Mouse (Mus musculus): Measurements from ENCODE around the gene Rhoj.
A peak's percentile ranks its signal among the peaks of the same experiment; 100 is the strongest.
"Not testable (repeated sequence)": the region's sequence is repeated elsewhere in the genome, so short reads cannot be mapped to it uniquely, and the experiment has no call there.

Rhoj gene

DNA sequence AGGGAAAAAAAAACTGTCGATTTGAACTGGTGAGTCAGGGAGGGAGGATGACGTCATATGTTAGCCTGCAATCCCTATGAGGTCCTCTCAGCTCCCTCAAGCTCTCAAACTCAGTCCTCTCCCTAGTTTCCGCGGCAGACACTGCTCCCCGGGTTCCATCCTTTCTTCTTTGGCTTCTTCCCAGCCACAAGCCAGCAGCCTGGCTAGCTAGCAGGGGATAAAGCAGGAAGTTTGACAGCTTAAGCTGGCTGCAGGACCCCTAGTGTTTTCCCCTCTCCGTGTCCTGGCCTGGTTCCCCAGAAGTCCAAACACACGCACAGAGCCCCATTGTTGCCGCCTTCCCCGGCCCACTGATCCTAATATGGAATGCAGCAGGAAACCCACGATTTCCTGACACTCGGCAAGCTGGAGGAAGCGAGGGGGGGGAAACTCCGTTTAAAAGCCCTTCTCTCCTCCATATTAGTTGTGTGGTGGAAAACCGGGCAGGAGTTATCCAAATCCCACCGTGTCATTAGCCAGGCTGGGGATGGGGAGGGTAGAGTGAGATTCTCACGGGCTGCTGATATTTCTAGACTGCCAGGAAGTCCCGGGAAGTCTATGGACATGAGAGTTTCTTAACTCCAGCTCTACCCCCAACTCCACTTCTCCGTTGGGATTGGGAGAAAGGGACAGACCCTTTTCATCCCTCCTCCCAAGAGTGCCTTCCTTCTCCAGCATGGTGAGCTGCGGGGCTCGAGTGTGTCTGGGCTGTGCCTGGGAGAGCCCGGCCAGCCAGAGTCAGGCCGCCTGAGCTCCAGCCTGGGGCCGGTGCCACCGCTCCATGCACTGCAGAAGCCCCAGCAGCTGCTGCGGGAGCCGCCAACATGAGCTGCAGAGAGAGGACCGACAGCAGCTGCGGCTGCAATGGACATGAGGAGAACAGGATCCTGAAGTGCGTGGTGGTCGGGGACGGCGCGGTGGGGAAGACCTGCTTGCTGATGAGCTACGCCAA is at the start of gene Rhoj:
Gene Rhoj (plus strand): TSS at position 362 of the 991 bp plus-strand sequence.
- peak; percentile 70 for DNase-seq (ENCODE audit: low spot score)

DNA sequence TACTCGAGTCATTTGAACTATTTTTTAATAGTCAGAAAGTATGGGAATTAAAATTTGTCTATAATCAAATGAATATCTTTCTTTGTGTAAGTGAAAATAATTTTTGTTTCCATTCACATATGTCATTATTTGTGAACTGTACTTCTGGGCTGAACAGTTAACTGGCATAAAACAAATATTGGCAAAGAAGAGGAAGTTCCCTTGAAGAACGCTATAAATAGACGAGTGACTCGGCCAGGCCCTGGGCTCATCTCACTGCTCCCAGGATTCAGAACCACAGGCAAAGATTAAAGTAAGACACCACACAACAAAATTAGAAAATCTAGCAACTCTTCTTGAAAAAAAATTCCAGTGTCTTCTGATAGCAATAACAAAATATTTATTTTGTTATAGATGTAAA is 36.4 kb upstream of the Rhoj start:
- no peak for DNase-seq (ENCODE audit: low spot score)

DNA sequence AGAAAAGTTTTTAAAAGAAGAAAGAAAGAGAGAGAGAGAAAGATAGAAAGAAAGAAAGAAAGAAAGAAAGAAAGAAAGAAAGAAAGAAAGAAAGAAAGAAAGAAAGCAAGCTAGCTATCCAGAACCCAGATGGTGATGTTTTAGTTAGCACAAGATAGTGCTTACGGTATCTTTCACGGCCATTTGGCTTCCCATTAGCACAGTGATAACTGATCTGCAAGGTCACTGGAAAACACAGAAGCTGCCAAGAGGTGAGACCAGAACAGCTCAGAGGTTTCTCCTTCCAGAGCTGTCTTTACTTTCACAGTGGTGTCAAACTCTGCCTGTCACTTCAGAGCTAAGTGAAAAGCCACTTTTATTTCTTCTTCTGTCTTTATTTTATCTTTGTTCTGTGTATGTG is 32.4 kb upstream of the Rhoj start:
- no peak for DNase-seq (ENCODE audit: low spot score)

DNA sequence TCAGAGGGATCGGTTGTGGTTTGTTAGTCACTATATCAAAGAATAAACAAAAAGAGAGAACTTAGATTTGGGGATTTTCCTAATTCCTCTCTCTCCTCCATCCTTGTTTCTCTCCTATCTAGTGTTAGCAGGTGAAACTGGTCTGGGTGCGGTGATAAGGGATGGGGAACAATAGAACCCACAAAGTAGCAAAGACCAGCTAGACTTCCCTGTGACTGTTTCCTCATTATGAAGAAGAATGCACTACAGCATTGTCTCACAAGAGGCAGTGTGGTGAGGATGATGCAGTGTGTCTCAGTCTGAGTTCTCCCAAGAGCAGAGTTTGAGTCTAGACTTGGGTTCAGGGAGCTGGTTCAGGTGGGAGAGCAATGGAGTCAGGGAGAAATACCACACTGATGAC is 30.7 kb upstream of the Rhoj start:
- no peak for DNase-seq (ENCODE audit: low spot score)

DNA sequence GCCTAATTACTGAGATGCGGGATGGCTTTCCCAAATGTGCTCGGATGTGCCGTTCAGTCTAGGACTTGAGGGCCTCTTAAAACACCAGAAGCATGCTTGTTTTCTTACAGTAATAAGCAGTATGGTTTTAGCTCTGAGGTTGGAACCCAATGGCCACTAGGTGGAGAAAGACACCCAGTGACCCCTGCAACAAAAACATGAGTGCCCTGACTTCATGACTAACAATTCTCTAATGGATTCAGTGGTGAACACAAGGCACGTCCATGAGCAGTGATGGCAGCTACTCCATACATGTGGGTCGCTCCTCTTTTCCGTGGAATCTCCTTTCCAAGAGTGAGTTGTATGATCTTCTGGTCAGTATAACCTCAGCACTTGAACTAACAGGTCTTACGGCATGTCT is 27.6 kb upstream of the Rhoj start:
- DNase-seq (ENCODE audit: low spot score) = peak; percentile 38

DNA sequence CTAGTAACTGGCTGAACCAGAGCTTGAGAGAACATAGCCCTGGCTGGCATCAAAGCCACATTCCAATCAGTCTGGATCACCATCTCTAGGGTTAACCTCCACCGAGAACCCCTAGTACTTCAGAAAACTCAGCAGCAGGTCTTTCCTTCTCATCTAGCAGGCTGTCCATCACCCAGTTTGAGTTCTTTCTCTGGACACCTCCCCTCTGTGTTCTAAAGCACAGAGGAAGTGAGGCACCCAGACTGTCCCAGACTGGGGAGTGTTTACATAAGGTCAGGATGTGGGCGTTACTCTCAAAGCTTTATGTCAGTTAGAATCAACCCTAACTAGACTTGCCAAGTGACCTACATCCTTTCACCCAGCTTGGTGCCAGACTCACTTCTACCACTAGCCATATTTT is 24.9 kb upstream of the Rhoj start:
- no peak for DNase-seq (ENCODE audit: low spot score)

DNA sequence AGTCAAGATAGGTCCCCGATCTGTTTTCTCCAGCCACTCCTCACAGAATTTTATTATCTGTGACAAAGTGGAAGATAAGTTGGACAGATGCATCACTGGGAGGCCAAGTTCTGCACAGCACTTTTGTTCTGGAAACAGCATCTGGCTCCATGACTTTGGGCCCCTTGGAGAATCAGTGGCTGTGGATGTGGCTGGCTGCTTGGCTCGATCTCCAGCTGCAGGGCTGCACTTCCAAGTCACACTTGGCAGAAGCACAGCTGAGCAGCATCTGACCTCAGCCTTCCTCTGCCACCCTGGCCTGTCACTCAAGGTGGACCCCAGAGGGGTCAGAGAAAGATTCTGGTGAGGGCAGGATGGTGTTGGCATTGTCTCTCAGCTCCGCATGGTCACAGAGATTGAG is 22.0 kb upstream of the Rhoj start:
- no peak for DNase-seq (ENCODE audit: low spot score)

DNA sequence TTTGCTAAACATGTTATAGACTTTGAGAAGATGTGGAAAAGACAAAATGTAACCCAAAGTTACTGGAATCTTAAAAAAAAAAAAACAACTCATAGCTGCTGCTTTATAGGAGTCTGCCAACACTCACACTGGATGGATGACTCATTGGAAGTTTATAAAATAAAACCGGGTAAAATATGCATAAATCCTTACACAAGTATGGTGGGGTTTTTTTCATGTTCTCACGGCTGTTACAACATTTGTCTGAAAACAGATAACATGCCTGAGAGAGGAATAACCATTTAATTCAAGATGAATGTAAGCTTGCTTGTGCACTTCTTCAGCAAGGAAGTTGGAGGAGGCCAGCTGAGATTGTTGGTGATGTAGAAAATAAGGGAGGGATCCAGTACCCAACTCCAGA is 17.6 kb upstream of the Rhoj start:
- no peak for DNase-seq (ENCODE audit: low spot score)

DNA sequence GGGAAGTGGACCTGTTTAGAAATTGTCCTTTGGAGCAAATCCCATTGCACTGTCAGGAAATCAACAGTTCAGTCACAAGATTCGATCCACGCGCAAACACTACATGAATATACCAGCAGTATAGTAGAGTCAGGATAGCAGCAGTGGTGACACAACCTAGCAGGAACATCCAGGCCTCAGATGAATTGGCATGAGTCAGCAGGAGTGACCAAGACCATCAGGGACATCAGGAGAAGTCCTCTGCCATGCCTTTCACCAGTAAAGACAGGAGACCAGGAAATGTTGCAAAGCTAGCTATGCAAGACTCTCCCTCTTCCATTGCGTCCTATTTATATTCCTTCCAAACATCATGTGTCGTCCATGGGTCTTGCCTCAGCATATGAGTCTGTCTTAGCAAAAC is 16.6 kb upstream of the Rhoj start:
- DNase-seq (ENCODE audit: low spot score) = no peak

DNA sequence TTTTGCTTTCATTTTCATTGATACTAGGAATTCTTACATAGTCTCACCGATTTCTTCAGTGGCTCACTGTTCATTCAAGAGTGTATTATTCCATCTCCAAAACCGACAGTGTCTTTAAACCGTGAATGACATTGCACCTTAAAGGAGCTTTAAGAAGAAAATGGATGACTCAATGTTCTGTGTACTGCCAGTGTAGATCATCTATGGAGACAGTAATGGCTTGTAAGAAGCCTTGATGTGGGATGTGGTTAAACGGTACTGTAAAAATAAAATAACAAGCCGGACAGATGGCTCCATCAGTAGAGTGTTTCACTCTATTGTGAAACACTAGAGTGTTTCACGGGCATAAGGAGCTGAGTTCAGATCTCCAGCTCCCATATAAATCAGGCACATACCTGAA is 15.2 kb upstream of the Rhoj start:
- no peak for DNase-seq (ENCODE audit: low spot score)

DNA sequence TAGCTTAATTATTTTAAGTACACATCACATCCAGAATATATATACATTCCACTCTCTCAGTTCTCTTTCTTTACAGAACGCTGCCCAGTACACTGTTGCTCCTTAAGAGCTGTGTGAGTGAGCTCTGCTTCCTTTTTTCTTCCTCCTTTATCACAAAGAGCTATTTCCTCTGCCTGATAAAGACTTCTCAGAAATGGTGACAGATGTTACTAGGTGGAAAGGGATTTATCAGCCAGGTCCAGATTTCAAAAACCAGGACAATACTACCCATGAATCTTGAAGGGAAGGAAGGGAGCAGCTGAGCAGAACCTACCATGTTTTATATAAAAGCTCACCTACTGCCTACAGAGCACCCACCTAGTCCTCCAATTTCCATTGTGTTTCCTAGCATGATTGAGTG is 8.3 kb upstream of the Rhoj start:
- DNase-seq (ENCODE audit: low spot score) = no peak

DNA sequence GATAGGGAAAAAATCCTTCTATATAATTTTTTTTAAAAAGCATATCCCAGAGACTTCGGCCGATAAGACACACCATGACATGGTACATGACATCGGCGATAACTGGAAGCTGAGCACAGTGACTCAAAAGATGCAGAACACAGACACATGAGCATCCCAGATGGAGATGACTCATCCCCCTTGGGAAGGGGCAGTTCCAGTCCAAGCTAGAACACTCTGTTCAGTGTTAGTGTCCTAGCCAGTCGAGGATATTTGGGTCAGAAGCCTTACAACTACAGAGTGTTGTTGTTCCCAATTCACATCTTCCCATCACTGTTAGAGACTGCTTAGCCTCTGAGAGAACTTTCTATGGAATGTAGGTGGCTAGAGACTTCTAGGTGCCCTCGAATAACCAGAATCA is 4.0 kb upstream of the Rhoj start:
- no peak for DNase-seq (ENCODE audit: low spot score)

DNA sequence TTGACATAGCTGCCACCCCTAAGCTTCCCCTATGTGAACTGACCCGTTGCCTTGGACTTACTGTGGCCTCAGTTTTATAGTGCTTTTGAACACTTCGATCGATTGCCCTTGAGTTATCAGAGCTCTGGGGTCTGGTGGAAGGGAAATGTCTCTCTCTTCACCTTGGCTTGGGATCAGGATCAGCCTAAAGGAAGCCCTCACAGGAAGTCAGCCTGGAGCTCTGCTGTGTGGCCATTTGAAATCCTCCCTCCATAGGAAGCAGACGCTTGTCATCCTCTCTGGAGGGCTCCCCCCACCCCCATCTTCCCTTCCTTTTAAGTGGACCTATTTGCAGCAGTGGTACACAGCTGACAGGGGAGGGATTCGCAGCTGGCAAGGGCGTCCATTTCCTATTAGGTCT is 1.6 kb downstream of the Rhoj start:
- no peak for DNase-seq (ENCODE audit: low spot score)

DNA sequence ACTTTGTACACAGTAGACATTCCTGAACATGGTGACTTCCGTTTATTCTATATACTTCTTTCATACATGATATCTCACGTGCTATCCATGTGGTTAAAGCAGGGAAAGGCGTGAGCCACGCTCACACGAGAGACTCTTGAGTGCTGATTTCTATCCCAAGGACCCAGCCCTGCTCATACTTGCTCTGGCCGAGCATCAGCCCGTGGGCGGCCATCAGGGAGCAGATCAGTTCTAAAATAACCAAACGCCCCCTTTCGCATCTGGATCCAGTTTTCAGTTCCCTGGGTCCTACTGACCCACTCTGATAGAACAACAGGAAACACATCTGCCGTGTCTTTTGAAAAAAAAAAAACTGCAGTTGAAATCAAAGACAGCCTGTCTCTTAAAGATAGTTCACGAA is 2.6 kb downstream of the Rhoj start:
- DNase-seq (ENCODE audit: low spot score) = no peak

DNA sequence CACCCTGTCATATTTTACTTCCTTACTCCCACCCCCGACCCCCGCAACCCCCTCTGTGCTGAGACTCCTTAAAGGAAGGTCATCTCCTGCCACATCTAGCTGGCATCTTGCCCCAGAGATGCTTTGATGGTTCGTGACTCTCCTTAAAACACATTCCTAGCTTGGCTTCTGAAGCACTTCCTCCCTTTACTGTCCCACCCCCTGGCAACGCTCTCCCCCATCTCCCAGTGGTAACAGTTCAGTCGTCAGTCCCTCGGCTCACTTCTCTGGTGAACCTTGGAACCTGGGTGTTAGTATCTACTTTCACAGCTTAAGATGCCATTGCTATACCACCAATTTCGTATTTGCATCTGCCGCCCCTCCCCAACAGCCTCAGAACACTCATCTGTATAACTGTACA is 3.8 kb downstream of the Rhoj start:
- DNase-seq (ENCODE audit: low spot score) = no peak

DNA sequence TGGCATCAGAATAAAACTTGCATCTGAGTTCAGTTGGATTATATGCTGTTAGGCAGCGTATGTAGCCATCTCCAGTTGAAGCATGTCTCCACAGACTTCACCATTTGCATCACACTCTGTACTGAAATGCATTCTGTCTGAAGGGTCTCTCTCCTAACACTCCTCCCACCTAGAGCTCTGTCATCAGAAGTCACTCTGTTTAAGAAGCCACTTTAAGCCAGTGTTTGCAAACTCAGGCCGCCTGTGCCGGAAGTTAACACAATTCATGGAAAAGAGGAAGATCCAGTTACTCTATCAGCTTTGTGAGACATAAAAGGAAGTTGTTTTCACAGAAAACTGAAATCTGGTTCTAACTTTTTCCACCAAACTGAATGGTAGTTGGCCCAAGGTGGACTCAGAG is 5.9 kb downstream of the Rhoj start:
- DNase-seq (ENCODE audit: low spot score) = no peak

DNA sequence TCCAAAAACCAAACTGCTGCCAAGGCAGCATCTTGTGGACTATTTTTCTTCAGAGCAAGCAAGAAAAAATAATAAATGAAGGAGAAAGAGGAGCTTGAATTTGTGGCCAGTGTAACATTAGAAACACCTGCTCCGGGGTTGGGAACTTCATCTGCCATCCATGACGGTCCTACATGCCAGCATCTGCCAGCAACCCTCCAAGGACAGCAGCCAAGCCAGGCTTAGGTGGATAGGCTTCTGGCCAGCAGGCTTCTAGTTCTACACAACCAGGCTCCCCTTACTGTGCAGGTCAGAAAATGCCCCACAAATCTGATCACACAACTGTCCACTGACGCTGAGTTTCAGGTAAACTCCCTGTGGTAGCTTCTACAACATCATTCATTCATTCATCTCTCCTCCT is 7.7 kb downstream of the Rhoj start:
- no peak for DNase-seq (ENCODE audit: low spot score)

DNA sequence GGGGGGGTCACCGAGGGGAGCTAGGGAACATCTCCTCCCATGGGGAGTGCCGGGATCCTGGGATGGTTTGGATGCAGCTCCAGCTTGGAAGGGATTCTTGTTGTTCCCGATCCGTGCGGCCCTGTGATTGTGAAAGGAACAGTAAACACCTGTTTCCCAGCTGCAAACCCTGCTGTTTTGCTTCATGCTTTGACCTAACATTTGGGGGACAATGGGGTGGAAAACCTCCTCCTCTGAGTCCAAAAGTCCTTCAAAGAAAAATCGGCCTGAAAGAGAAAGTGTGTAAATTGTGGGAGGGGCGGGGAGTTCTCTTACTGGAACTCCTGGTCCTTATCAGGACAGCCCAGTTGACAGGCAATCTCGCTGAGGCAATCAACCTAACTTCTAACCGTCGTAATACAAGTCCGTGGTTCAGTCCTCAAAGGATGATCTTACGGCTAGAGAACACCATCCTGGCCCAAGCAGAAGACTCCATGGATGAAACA is 12.4 kb downstream of the Rhoj start:
- no peak for DNase-seq (ENCODE audit: low spot score)

DNA sequence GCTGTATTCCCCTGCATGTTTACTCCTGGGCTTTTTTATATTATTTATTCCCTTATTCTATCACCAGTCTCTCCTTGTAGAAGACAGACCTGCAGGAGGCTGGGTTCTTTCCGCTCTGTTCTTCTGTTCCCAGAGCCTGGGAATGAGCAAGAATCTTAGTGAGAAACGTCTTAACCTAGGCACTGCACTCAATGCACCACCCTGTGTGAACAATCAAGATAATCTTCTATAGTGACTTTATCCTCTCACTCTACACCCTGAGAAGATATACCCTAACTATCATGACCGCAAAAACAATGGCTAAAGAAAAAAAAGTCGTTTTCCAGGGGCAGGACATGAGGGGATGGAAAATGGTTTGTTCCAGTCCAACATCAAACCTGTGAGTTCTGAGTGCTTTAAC is 13.1 kb downstream of the Rhoj start:
- no peak for DNase-seq (ENCODE audit: low spot score)

DNA sequence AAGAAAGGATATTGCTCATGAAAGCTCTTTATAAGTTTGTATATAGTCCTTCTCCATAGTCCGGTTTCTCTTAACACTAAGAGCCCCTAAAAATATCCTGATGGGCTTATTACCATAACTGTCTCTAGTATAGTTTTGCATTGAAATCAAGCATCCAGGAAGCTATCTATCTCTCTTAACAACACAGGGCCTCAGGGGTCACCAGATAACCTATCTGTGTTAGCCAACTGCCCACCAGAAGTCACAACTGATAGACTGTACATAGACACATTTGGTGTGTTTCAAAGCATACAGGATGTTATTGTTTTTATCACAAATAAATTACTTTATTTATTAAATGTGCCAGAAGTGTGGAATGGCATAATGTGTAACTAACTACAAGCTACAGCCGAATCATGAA is 21.1 kb downstream of the Rhoj start:
- DNase-seq (ENCODE audit: low spot score) = no peak

DNA sequence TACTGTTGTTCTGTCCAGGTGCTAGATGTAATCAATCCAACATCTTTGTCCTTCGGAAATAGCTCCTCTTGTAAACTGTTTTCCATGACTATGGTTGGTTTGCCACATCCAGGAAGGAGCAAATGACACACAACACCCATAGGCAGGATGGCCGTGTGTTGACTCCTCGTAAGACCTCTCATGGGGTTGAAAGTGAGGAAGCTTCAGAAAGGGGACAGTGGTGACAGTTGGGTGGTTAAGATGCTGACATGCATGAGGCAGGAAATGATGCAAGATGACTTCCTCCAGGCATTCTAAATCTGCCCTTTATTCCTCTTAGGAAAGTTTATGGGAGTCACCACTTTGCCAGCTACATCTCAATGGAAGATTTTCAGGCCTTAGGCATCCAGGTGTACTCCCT is 31.8 kb downstream of the Rhoj start:
- DNase-seq (ENCODE audit: low spot score) = no peak

DNA sequence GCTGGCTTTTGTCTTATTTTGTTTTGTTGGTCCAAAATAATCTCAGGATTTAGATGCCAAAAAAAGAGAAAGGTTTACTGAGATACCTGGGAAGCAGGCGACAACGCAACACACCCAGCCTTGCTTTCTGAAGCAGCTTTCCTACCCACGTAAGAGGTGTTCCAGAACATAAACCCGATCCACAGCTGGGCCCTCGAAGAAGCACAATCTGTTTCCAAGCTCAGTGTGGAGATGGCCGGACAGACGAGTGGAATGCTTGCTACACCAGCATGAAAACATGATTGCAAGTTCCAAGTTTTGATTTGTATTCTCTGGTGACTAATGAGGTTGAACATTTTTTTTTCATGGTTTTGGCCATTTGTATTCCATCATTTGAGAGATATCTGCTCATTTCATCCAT is 32.2 kb downstream of the Rhoj start:
- no peak for DNase-seq (ENCODE audit: low spot score)

DNA sequence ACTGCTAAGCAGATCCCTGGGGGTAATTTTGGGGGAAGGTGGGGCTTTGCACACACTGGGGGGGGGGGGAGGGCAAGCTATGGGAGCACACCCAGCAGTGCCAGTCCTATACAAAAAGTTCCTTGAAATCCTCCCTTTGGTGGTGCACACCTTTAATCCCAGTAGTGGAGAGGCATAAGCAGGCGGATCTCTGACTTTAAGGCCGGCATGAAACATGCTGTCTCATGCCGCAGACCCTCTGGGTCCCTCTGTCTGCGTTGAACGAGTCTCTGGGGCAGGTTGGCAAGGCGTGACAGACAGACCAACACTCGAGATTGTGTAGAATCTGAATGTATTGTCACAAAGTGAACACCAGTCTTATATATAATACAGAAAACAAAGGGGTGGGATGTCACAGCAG is 40.4 kb downstream of the Rhoj start:
- no peak for DNase-seq (ENCODE audit: low spot score)

DNA sequence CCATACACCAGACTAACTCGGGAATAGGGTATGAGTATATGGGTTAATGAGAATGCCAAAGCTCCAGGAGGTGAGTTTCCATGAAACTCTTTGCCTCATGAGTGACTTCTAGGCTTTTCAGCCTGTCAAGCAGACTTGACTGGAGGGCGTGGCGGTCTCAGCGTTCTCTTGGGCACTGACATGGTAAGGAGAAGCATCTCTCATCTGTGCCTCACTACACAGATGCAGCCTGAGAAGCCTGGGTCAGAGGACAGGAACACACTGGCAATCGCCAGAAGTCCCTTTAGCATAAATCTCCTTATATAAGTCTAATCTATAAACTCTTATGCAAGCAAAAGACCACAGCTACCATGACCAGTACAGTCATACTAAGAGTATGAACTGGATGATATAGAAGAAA is 41.4 kb downstream of the Rhoj start:
- DNase-seq (ENCODE audit: low spot score) = not testable (repeated sequence)
